Mouse (Mus musculus) neural tube, embryonic 11.5 days (tissue): Measurements from ENCODE around the gene Atp5mpl. TPM values are rescaled to one million over a fixed set of nuclear protein-coding genes. Genes with fewer than 3 reads are reported as not detected.

Experiments
- ATAC-seq: fragments of 200-750 bp; cut with Nextera tagmentation; 2 replicates; pipeline ENCODE4 v1.8.0; 2017; ENCODE audit warnings: moderate number of reproducible peaks, mild to moderate bottlenecking, moderate TSS enrichment, moderate library complexity; ENCODE audit not compliant: insufficient read depth, low FRiP score, low TSS enrichment
- DNase-seq: peaks from one replicate; pipeline ENCODE4 v3.0.0-alpha.2; 2015; ENCODE audit warnings: low spot score
- H3K27ac ChIP-seq: fragments of 300-500 bp; sonication (generic); 2 replicates; pipeline ENCODE4 v1.5.1; 2014; ENCODE audit warnings: low read depth, mild to moderate bottlenecking, low read length
- H3K27me3 ChIP-seq: fragments of 300-500 bp; sonication (generic); 2 replicates; pipeline ENCODE4 v1.6.1; 2014; ENCODE audit warnings: mild to moderate bottlenecking, low read length, mixed read lengths; ENCODE audit not compliant: control insufficient read depth, insufficient read depth
- H3K36me3 ChIP-seq: fragments of 300-500 bp; sonication (generic); 2 replicates; pipeline ENCODE4 v1.6.1; 2014; ENCODE audit warnings: mild to moderate bottlenecking, low read length, moderate library complexity, mixed read lengths; ENCODE audit not compliant: control insufficient read depth, insufficient read depth
- H3K4me1 ChIP-seq: fragments of 300-500 bp; sonication (generic); 2 replicates; pipeline ENCODE4 v1.6.1; 2014; ENCODE audit warnings: low read length, mixed read lengths; ENCODE audit not compliant: control insufficient read depth, insufficient read depth
- H3K4me2 ChIP-seq: fragments of 300-500 bp; sonication (generic); 2 replicates; pipeline ENCODE4 v1.6.1; 2014; ENCODE audit warnings: low read depth, mild to moderate bottlenecking, moderate library complexity
- H3K4me3 ChIP-seq: fragments of 300-500 bp; sonication (generic); 2 replicates; pipeline ENCODE4 v1.5.1; 2014; ENCODE audit warnings: low read depth, low read length
- H3K9ac ChIP-seq: fragments of 300-500 bp; sonication (generic); 2 replicates; pipeline ENCODE4 v1.6.1; 2014; ENCODE audit warnings: mild to moderate bottlenecking, low read length
- H3K9me3 ChIP-seq: fragments of 300-500 bp; sonication (generic); 2 replicates; pipeline ENCODE4 v1.6.1; 2016; ENCODE audit warnings: low read length; ENCODE audit not compliant: control insufficient read depth
- WGBS: fragments of 180-500 bp; shearing (Covaris S2); extraction: QIAGEN DNeasy Blood & Tissue Kit; methylation state at CpG from one replicate; pipeline ENCODE4 v1.1.7; 2014; 5-methylcytosine and 5-hydroxymethylcytosine counted together
- polyA plus RNA-seq: library from polyadenylated mRNA; unstranded; fragments of >200 nt; fragmentation: Nextera tagmentation; extraction: Ambion mirVana; gene quantifications from 2 replicates; pipeline ENCODE4 v1.2.1, GENCODE M21; 2014

Atp5mpl gene
- polyA plus RNA-seq, 1 experiment from 2014 or later = 635 TPM

DNA sequence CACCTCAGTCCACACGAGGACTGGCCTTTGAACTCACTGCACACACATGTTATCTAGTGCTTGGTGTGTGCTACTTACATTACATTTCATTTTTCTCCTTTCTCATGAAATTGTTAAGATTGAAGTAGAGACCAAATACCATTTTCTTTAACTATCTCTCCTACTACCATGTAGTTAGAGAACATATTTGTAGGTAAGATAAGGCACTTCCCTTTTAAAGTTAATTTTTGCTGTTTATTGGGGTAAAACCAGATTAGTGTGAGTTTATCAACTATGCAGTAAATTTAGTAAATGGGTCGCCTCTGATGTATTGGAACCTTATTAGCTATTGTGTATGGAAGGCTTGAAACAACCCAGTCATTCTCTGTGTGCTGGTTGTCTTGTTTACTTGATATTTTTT, 16.4 kb upstream of the Atp5mpl start:
- DNase-seq = no peak
- no peaks in the 10 kb centered on the region for H3K4me1 ChIP-seq
- 70% methylated on average over 2 of the region's 2 CpGs for WGBS

DNA sequence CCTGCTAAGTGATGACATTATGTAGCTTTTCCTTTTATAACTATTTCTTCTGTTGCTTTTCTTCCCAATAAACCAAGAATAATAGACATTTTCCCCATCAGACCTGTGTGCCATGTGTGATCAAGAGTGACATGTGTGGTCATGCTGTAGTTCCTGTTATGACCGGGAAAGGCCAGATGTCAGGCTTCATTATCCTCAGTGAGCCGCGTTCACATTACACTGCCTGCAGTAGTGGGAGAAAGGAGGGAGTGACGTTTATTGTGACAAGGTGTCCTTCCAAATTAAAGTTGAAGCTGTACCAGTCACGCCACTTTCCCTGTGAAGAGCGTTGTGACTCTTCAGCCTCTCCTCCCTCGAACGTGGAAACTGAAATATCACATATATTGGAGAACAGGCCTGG, 15.1 kb upstream of the Atp5mpl start:
- Histone ChIP-seq H3K27me3 (no peaks in the 10 kb centered on the region), H3K4me1 (no peaks in the 10 kb centered on the region), H3K4me3 (no peak overlapping the region), H3K36me3 (no peaks in the 10 kb centered on the region), H3K27ac (no peak overlapping the region), H3K9ac (no peak overlapping the region), H3K4me2 (no peak overlapping the region), H3K9me3 (no peaks in the 10 kb centered on the region)
- 78% methylated on average over 8 of the region's 8 CpGs for WGBS
- DNase-seq (no peak), ATAC-seq (no peak)

More for the DNA sequence above, 16.4 kb upstream of the Atp5mpl start:
- no peak overlapping the region for H3K4me2 ChIP-seq
- no peaks in the 10 kb centered on the region for H3K9me3 ChIP-seq
- H3K9ac ChIP-seq = no peak overlapping the region
- ATAC-seq = no peak
- H3K4me3 ChIP-seq = no peak overlapping the region
- H3K27ac ChIP-seq = no peak overlapping the region
- H3K36me3 ChIP-seq = no peaks in the 10 kb centered on the region
- H3K27me3 ChIP-seq = no peaks in the 10 kb centered on the region

DNA sequence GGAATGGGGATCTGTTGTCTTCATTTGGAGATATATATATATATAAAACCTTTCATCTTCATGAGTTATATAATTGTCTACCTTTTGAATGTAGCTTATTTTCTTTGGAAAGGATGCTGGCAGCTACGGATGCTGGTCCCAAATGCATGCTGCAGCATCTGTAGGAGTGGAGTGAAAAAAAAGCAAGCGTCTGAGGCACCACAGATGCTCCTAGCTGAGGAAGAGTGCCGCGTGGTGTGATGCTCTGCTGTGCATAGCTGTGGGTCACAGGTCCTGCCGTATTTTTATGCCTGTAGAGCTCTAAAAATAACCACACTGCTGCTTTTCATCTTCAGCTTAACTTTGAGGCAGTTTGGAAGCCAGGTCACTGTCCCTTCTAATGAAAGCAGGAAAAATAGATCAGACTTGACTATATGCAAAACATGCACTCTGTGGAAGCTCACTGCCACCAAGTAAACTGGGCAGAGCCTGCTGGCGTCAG, 14.2 kb upstream of the Atp5mpl start, which contains the start of gene Rd3l:
Rd3l (minus strand) TSS at position 431 of the 481 bp plus-strand sequence.
- WGBS = 78% methylated on average over 6 of the region's 6 CpGs
- Histone ChIP-seq H3K36me3 (no peaks in the 10 kb centered on the region), H3K27me3 (no peaks in the 10 kb centered on the region), H3K9ac (no peak within 1 kb of the TSS), H3K4me1 (no peaks in the 10 kb centered on the region), H3K4me3 (no peak within 1 kb of the TSS), H3K4me2 (no peak within 1 kb of the TSS), H3K9me3 (no peaks in the 10 kb centered on the region), H3K27ac (no peak within 1 kb of the TSS)
- DNase-seq (no peak), ATAC-seq (no peak)

DNA sequence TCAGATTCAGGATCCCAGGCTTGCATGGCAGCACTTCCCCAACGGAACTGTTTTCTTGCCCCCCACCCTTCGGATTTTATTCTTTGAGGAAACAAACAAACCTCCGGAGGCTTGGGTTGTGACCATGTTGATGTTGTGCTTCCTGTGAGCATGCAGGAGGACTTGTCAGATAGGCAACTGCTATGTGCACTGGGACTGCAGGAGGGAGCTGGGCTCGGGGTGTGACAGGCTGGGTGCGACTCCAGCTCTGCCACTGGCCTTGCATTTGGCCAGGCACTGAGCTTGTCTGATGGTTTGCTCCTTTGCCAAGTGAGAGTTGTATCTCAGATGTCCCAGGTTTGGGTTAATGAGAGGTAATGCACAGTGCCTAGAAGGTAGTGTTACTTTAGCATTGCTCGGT, 11.5 kb upstream of the Atp5mpl start:
- no peaks in the 10 kb centered on the region for H3K4me1 ChIP-seq
- 82% methylated on average over 6 of the region's 6 CpGs for WGBS
- DNase-seq = no peak
- H3K9me3 ChIP-seq = no peaks in the 10 kb centered on the region
- no peaks in the 10 kb centered on the region for H3K27me3 ChIP-seq
- no peak overlapping the region for H3K4me3 ChIP-seq
- no peak overlapping the region for H3K9ac ChIP-seq
- no peak overlapping the region for H3K4me2 ChIP-seq
- no peak overlapping the region for H3K27ac ChIP-seq
- no peaks in the 10 kb centered on the region for H3K36me3 ChIP-seq
- ATAC-seq = no peak

DNA sequence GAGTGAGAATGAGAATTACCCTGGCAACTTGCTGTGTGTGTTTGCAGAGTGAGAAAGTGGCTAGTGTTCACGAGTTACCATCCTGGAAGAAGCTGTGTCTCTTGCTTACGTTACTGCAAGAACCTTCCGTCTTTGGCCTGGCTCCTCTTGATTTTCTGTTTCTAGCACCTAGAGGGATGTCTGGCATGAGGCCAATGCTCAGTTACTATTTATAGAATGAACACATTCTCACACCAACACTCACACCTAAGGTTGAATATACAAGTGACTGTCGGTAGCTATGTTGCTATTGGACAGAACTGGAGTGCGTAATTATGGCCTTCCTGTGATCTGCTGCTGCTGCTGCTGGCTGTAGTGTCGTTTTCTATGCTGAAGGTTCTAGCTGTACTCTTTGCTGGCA, 10.4 kb upstream of the Atp5mpl start:
- Histone ChIP-seq H3K4me2 (no peak overlapping the region), H3K27ac (no peak overlapping the region), H3K4me3 (no peak overlapping the region), H3K4me1 (no peaks in the 10 kb centered on the region), H3K9me3 (no peaks in the 10 kb centered on the region), H3K27me3 (no peaks in the 10 kb centered on the region), H3K36me3 (no peaks in the 10 kb centered on the region), H3K9ac (no peak overlapping the region)
- 62% methylated on average over 6 of the region's 6 CpGs for WGBS
- no peak for ATAC-seq
- no peak for DNase-seq

DNA sequence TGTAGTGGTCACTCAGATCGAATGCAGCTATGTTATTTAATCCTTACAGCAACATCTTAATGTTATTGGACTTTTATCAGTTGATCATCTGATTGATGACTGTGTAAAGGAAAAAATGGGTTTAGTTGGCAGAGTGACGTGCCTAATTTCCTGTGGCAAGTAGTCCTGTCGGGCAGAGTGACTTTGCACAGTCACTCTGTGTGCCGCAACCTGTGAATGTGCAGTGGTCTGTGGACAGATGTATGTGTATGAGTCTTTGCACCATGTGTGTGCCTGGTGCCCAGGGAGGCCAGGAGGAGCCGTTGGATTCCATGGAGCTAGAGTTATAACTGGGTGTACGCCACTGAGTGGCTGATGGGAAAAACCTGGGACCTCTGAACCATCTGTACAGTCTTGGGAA, 7.8 kb upstream of the Atp5mpl start:
- Histone ChIP-seq H3K27ac (no peak overlapping the region), H3K36me3 (no peaks in the 10 kb centered on the region), H3K4me3 (no peak overlapping the region), H3K4me1 (no peaks in the 10 kb centered on the region), H3K9me3 (no peaks in the 10 kb centered on the region), H3K27me3 (no peaks in the 10 kb centered on the region), H3K9ac (no peak overlapping the region), H3K4me2 (no peak overlapping the region)
- 87% methylated on average over 6 of the region's 6 CpGs for WGBS
- DNase-seq (no peak), ATAC-seq (no peak)

DNA sequence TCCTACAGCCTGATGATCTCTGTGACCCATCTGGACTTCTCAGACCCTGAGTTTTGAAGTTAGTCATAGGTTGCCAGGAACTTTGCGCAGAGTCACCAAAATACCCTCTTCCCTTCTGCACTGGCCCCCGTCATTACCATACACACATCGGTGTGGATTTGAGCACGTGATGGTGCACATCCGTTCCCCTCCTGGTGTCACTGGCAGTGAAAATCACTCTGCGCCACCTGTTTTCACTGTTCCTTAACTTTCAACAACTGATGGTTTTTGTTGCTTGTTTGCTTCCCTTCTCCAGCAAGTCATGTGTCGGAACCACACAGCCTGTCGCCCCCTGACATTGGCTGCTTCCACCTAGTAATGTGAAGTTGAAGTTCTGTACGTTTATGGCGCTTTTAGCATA, 5.7 kb upstream of the Atp5mpl start:
- no peak overlapping the region for H3K9ac ChIP-seq
- H3K9me3 ChIP-seq = no peaks in the 10 kb centered on the region
- 89% methylated on average over 10 of the region's 10 CpGs for WGBS
- H3K4me2 ChIP-seq = no peak overlapping the region
- ATAC-seq (no peak), DNase-seq (no peak)
- H3K36me3 ChIP-seq = no peaks in the 10 kb centered on the region
- no peak overlapping the region for H3K4me3 ChIP-seq
- no peaks in the 10 kb centered on the region for H3K27me3 ChIP-seq
- no peak overlapping the region for H3K27ac ChIP-seq
- no peaks in the 10 kb centered on the region for H3K4me1 ChIP-seq

DNA sequence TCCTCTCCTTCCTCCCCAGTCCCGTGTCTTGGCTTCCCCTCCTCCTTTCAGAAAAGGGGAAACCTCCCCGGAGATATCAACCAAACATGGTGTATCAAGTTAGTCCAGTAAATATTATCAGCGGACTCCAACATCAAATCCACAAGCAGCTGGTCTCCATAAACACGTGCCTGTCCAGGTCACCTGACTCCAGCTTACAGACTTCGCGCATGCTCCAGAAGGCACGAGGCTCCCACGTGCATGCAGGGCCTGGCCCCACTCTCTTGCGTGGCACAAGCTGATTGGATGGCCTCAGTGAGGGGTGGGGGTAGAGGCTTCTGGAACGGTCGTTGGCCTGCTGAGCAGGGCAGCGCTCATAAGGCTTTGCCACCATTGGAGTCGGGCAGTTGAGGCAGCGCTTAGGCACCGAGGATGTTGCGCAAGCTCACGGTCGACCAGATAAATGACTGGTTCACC, 4.5 kb upstream of the Atp5mpl start, which contains the start of gene Tdrd9:
Tdrd9 (plus strand) TSS at position 329 of the 456 bp plus-strand sequence.
- no peaks in the 10 kb centered on the region for H3K9me3 ChIP-seq
- H3K27ac ChIP-seq = no peak within 1 kb of the TSS
- H3K4me1 ChIP-seq = no peaks in the 10 kb centered on the region; the same call in 1 of the 2 replicates
- H3K4me2 ChIP-seq = no peak within 1 kb of the TSS
- no peaks in the 10 kb centered on the region for H3K27me3 ChIP-seq
- no peak within 1 kb of the TSS for H3K9ac ChIP-seq
- H3K36me3 ChIP-seq = no peaks in the 10 kb centered on the region
- ATAC-seq (no peak), DNase-seq (no peak)
- WGBS = 90% methylated on average over 18 of the region's 18 CpGs
- H3K4me3 ChIP-seq = no peak within 1 kb of the TSS

DNA sequence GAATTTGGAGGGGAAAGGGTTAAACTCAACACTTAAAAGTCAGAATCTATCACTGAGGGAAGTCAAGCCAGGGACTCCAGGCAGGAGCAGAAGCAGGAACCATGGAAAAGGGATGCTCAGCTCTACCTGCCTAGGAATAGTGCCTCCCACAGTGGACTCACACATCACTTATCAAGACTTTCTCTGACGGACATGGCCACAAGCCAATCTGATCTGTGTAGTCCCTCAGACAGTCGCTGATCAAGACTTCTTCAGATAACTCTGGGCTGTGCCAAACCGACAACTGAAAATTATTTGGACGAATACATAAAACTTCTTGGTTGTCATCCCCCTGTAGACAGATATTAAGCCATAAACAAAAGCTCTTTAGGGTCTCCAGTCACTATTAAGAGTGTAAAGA, 3.3 kb upstream of the Atp5mpl start:
- peaks cover 7% of the 10 kb centered on the region for H3K4me1 ChIP-seq
- no peak overlapping the region for H3K4me2 ChIP-seq
- no peaks in the 10 kb centered on the region for H3K9me3 ChIP-seq
- 87% methylated on average over 4 of the region's 4 CpGs for WGBS
- no peaks in the 10 kb centered on the region for H3K27me3 ChIP-seq
- H3K27ac ChIP-seq = no peak overlapping the region
- H3K9ac ChIP-seq = no peak overlapping the region
- DNase-seq (no peak), ATAC-seq (no peak)
- H3K36me3 ChIP-seq = no peaks in the 10 kb centered on the region
- no peak overlapping the region for H3K4me3 ChIP-seq
